Mouse (Mus musculus): ENCODE data around the gene Sash3. TPM values are rescaled to one million over a fixed set of nuclear protein-coding genes. Genes with fewer than 3 reads are reported as not detected.

Sash3 gene
- total RNA-seq, 1 experiment: 0.54 TPM

- in situ Hi-C loops (cut with MboI; ENCODE audit: low sequenced_read_pairs in 2 of 2, unreplicated experiment in 2 of 2): no loop called here
- Histone ChIP-seq H3K27ac (ENCODE audit: insufficient read depth, low read depth, low read length, poor library complexity, severe bottlenecking) (no peak overlapping the region), H3K36me3 (ENCODE audit: control insufficient read depth, insufficient read depth, low read length, poor library complexity, severe bottlenecking) (no peaks in the 10 kb centered on the region), H3K9ac (ENCODE audit: insufficient read depth, low read depth, low read length, poor library complexity, severe bottlenecking) (no peak overlapping the region), H3K4me1 (ENCODE audit: control insufficient read depth in 2 of 2, insufficient read depth in 2 of 2, low read length in 2 of 2, poor library complexity in 1 of 2) (no peaks in the 10 kb centered on the region), H3K9me3 (ENCODE audit: control insufficient read depth, insufficient read depth, low read depth, low read length) (no peaks in the 10 kb centered on the region), H3K4me3 (ENCODE audit: insufficient read depth in 1 of 2, low read depth in 1 of 2, low read length in 2 of 2, poor library complexity in 1 of 2, severe bottlenecking in 1 of 2) (no peak overlapping the region)
- no peak for TF ChIP-seq MAFK (IDR thresholded peaks at IDR 0.05; ENCODE audit: insufficient read depth, low read depth, low read length)
- TF ChIP-seq CHD2 (IDR thresholded peaks at IDR 0.05; ENCODE audit: low read depth, low read length): no peak
- TF ChIP-seq HCFC1 (IDR thresholded peaks at IDR 0.05; ENCODE audit: borderline replicate concordance, insufficient read depth, low read length): no peak
- no peak for TF ChIP-seq ZC3H11A (IDR thresholded peaks at IDR 0.05; ENCODE audit: borderline replicate concordance, low read depth, low read length)
- TF ChIP-seq ZNF384 (IDR thresholded peaks at IDR 0.05; ENCODE audit: low read depth, low read length): no peak
- no peak for DNase-seq (ENCODE audit: low read depth, low spot score)
Measured at GRCm38 (mm10) chrX:48158229-48158919, 12.1 kb downstream of the Sash3 start.

GRCm38 (mm10) chrX:48169892-48170291 is 23.7 kb downstream of the Sash3 start:
- Histone ChIP-seq H3K36me3 (ENCODE audit: control insufficient read depth, insufficient read depth, low read length, poor library complexity, severe bottlenecking) (no peaks in the 10 kb centered on the region), H3K4me1 (ENCODE audit: control insufficient read depth in 2 of 2, insufficient read depth in 2 of 2, low read length in 2 of 2, poor library complexity in 1 of 2) (no peaks in the 10 kb centered on the region), H3K9me3 (ENCODE audit: control insufficient read depth, insufficient read depth, low read depth, low read length) (no peaks in the 10 kb centered on the region), H3K9ac (ENCODE audit: insufficient read depth, low read depth, low read length, poor library complexity, severe bottlenecking) (no peak overlapping the region), H3K4me3 (ENCODE audit: insufficient read depth in 1 of 2, low read depth in 1 of 2, low read length in 2 of 2, poor library complexity in 1 of 2, severe bottlenecking in 1 of 2) (no peak overlapping the region), H3K27ac (ENCODE audit: insufficient read depth, low read depth, low read length, poor library complexity, severe bottlenecking) (no peak overlapping the region)
- DNase-seq (ENCODE audit: low read depth, low spot score): no peak
- TF ChIP-seq ZC3H11A (IDR thresholded peaks at IDR 0.05; ENCODE audit: borderline replicate concordance, low read depth, low read length) (no peak), CHD2 (IDR thresholded peaks at IDR 0.05; ENCODE audit: low read depth, low read length) (no peak), MAFK (IDR thresholded peaks at IDR 0.05; ENCODE audit: insufficient read depth, low read depth, low read length) (no peak), ZNF384 (IDR thresholded peaks at IDR 0.05; ENCODE audit: low read depth, low read length) (no peak), HCFC1 (IDR thresholded peaks at IDR 0.05; ENCODE audit: borderline replicate concordance, insufficient read depth, low read length) (no peak)
- in situ Hi-C loops (cut with MboI; ENCODE audit: low sequenced_read_pairs in 2 of 2, unreplicated experiment in 2 of 2): no loop called here

GRCm38 (mm10) chrX:48170368-48170767 is 24.1 kb downstream of the Sash3 start:
- DNase-seq (ENCODE audit: low read depth, low spot score): no peak
- Histone ChIP-seq H3K9me3 (ENCODE audit: control insufficient read depth, insufficient read depth, low read depth, low read length) (no peaks in the 10 kb centered on the region), H3K4me3 (ENCODE audit: insufficient read depth in 1 of 2, low read depth in 1 of 2, low read length in 2 of 2, poor library complexity in 1 of 2, severe bottlenecking in 1 of 2) (no peak overlapping the region), H3K27ac (ENCODE audit: insufficient read depth, low read depth, low read length, poor library complexity, severe bottlenecking) (no peak overlapping the region), H3K36me3 (ENCODE audit: control insufficient read depth, insufficient read depth, low read length, poor library complexity, severe bottlenecking) (peaks cover 5% of the 10 kb centered on the region; the same call in 1 of the 2 replicates), H3K9ac (ENCODE audit: insufficient read depth, low read depth, low read length, poor library complexity, severe bottlenecking) (no peak overlapping the region), H3K4me1 (ENCODE audit: control insufficient read depth in 2 of 2, insufficient read depth in 2 of 2, low read length in 2 of 2, poor library complexity in 1 of 2) (no peaks in the 10 kb centered on the region)
- no peak for TF ChIP-seq MAFK (IDR thresholded peaks at IDR 0.05; ENCODE audit: insufficient read depth, low read depth, low read length)
- no peak for TF ChIP-seq HCFC1 (IDR thresholded peaks at IDR 0.05; ENCODE audit: borderline replicate concordance, insufficient read depth, low read length)
- no peak for TF ChIP-seq ZC3H11A (IDR thresholded peaks at IDR 0.05; ENCODE audit: borderline replicate concordance, low read depth, low read length)
- no peak for TF ChIP-seq ZNF384 (IDR thresholded peaks at IDR 0.05; ENCODE audit: low read depth, low read length)
- TF ChIP-seq CHD2 (IDR thresholded peaks at IDR 0.05; ENCODE audit: low read depth, low read length): no peak
- in situ Hi-C loops (cut with MboI; ENCODE audit: low sequenced_read_pairs in 2 of 2, unreplicated experiment in 2 of 2): no loop called here

- no peak for DNase-seq (ENCODE audit: low read depth, low spot score)
- Histone ChIP-seq H3K9ac (ENCODE audit: insufficient read depth, low read depth, low read length, poor library complexity, severe bottlenecking) (no peak overlapping the region), H3K4me3 (ENCODE audit: insufficient read depth in 1 of 2, low read depth in 1 of 2, low read length in 2 of 2, poor library complexity in 1 of 2, severe bottlenecking in 1 of 2) (no peak overlapping the region), H3K36me3 (ENCODE audit: control insufficient read depth, insufficient read depth, low read length, poor library complexity, severe bottlenecking) (no peaks in the 10 kb centered on the region), H3K9me3 (ENCODE audit: control insufficient read depth, insufficient read depth, low read depth, low read length) (no peaks in the 10 kb centered on the region), H3K27ac (ENCODE audit: insufficient read depth, low read depth, low read length, poor library complexity, severe bottlenecking) (no peak overlapping the region), H3K4me1 (ENCODE audit: control insufficient read depth in 2 of 2, insufficient read depth in 2 of 2, low read length in 2 of 2, poor library complexity in 1 of 2) (no peaks in the 10 kb centered on the region)
- in situ Hi-C loops (cut with MboI; ENCODE audit: low sequenced_read_pairs in 2 of 2, unreplicated experiment in 2 of 2): no loop called here
- TF ChIP-seq ZNF384 (IDR thresholded peaks at IDR 0.05; ENCODE audit: low read depth, low read length): no peak
- TF ChIP-seq ZC3H11A (IDR thresholded peaks at IDR 0.05; ENCODE audit: borderline replicate concordance, low read depth, low read length): no peak
- no peak for TF ChIP-seq CHD2 (IDR thresholded peaks at IDR 0.05; ENCODE audit: low read depth, low read length)
- TF ChIP-seq HCFC1 (IDR thresholded peaks at IDR 0.05; ENCODE audit: borderline replicate concordance, insufficient read depth, low read length): no peak
- no peak for TF ChIP-seq MAFK (IDR thresholded peaks at IDR 0.05; ENCODE audit: insufficient read depth, low read depth, low read length)
Measured at GRCm38 (mm10) chrX:48181844-48182243, 35.6 kb downstream of the Sash3 start.
